Mouse (Mus musculus): ENCODE measurements around the gene Tada2a. TPM values are rescaled to one million over a fixed set of nuclear protein-coding genes. Genes with fewer than 3 reads are reported as not detected.
A peak's percentile ranks its signal among the peaks of the same experiment; 100 is the strongest.

The Tada2a gene
- polyA plus RNA-seq, 1 experiment, result 46.6 TPM

GRCm38 (mm10) chr11:84066927-84067645 lies 62.3 kb downstream of the Tada2a start:
- TF ChIP-seq POLR2A (IDR thresholded peaks at IDR 0.05; ENCODE audit: borderline replicate concordance, insufficient read depth, low read length) (peak; percentile 58; the same call in 1 of the 2 replicates), CTCF (IDR thresholded peaks at IDR 0.05; ENCODE audit: borderline replicate concordance, insufficient read depth, low read depth, low read length) (no peak)
- peak overlapping the region; percentile 87 for H3K4me3 ChIP-seq (replicated peaks; ENCODE audit: insufficient read depth, low read depth, low read length)
- H3K27me3 ChIP-seq (ENCODE audit: control insufficient read depth, insufficient read depth, low read length), result no peaks in the 10 kb centered on the region
- DNase-seq, result peak; percentile 84 to 93
- peak overlapping the region; percentile 50; the same call in 1 of the 2 replicates for H3K27ac ChIP-seq (ENCODE audit: insufficient read depth, low read length)
- no peaks in the 10 kb centered on the region for H3K4me1 ChIP-seq (ENCODE audit: control insufficient read depth, insufficient read depth, low read length)
- 4% methylated on average over 18 of the region's 18 CpGs for WGBS

DNA sequence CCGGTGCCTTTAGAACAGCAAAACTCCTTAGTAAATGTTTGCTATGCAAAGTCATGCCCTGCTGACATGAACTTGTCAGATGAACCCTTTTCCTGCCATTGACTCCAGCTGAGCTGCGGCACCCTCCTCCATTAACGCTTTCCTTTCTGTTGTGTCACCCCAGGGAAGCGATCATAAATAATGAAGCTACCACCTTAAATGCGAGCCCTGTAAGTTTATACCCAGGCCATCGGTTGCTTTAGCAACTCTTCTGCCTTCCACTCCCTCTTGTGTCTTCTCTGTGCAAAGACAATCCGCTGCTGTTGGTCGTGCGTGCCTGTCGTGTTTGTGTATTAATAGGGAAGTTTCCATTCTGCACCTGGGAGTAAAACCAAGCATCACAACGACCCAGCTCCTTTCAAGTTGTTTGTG lies 63.3 kb downstream of the Tada2a start:
- DNase-seq, result peak; percentile 62 to 71
- Histone ChIP-seq H3K27ac (ENCODE audit: insufficient read depth, low read length) (no peak overlapping the region), H3K27me3 (ENCODE audit: control insufficient read depth, insufficient read depth, low read length) (no peaks in the 10 kb centered on the region), H3K4me1 (ENCODE audit: control insufficient read depth, insufficient read depth, low read length) (0 out of 2 replicates have a peak, but pooled peaks cover 2% of the 10 kb centered on the region), H3K4me3 (replicated peaks; ENCODE audit: insufficient read depth, low read depth, low read length) (peak overlapping the region; percentile 87)
- 5% methylated on average over 11 of the region's 11 CpGs for WGBS
- TF ChIP-seq CTCF (IDR thresholded peaks at IDR 0.05; ENCODE audit: borderline replicate concordance, insufficient read depth, low read depth, low read length) (peak; percentile 57; the same call in 1 of the 2 replicates), POLR2A (IDR thresholded peaks at IDR 0.05; ENCODE audit: borderline replicate concordance, insufficient read depth, low read length) (no peak)

- Histone ChIP-seq H3K4me1 (ENCODE audit: control insufficient read depth, insufficient read depth, low read length) (peaks cover 2% of the 10 kb centered on the region; the same call in 1 of the 2 replicates), H3K27me3 (ENCODE audit: control insufficient read depth, insufficient read depth, low read length) (no peaks in the 10 kb centered on the region), H3K4me3 (replicated peaks; ENCODE audit: insufficient read depth, low read depth, low read length) (no peak overlapping the region), H3K27ac (ENCODE audit: insufficient read depth, low read length) (no peak overlapping the region)
- TF ChIP-seq POLR2A (IDR thresholded peaks at IDR 0.05; ENCODE audit: borderline replicate concordance, insufficient read depth, low read length) (no peak), CTCF (IDR thresholded peaks at IDR 0.05; ENCODE audit: borderline replicate concordance, insufficient read depth, low read depth, low read length) (no peak)
- WGBS, result 94% methylated on average over 3 of the region's 3 CpGs
- DNase-seq, result no peak
Observed at GRCm38 (mm10) chr11:84063631-84064209, 65.7 kb downstream of the Tada2a start.

DNA sequence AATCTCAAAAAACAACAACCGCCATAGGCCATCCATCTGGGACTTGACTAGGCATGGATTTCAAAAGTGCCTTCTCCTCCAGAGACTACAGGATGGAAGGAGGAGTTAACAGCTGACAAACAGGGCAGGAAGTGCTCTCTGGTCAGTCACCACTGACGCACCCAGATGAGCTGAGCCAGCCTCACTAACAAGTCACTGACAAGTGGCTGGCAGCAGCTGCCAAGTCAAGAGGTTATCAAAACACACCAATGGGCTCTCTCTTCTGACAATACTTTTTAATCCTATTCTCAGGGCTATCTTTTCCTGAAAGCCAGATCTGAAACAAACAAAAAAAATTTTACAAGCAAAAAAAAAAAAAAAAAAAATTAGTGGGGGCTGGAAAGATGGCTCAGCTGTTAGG lies 66.6 kb downstream of the Tada2a start:
- H3K4me1 ChIP-seq (ENCODE audit: control insufficient read depth, insufficient read depth, low read length), result peaks cover 2% of the 10 kb centered on the region; the same call in 1 of the 2 replicates
- no peak overlapping the region for H3K27ac ChIP-seq (ENCODE audit: insufficient read depth, low read length)
- no peak for DNase-seq
- H3K4me3 ChIP-seq (replicated peaks; ENCODE audit: insufficient read depth, low read depth, low read length), result no peak overlapping the region
- TF ChIP-seq POLR2A (IDR thresholded peaks at IDR 0.05; ENCODE audit: borderline replicate concordance, insufficient read depth, low read length) (no peak), CTCF (IDR thresholded peaks at IDR 0.05; ENCODE audit: borderline replicate concordance, insufficient read depth, low read depth, low read length) (no peak)
- no peaks in the 10 kb centered on the region for H3K27me3 ChIP-seq (ENCODE audit: control insufficient read depth, insufficient read depth, low read length)
- WGBS, result 84% methylated on average over 2 of the region's 2 CpGs

DNA sequence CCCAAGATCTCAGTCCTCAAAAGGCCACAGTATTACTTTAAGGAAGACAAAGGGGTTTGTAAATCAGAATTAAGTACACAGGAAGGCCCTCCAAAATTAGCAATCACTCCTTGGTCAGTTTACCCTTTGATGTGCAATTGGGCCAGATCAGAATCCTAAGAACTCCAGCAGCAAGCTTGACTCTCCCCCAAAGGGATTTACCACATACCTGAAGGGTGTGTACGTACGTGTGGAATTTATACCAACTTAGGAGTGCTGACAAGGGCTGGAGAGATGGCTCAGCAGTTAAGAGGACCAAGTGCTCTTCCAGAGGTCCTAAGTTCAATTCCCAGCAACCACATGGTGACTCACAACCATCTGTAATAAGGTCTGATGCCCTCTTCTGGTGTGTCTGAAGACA lies 67.5 kb downstream of the Tada2a start:
- no peaks in the 10 kb centered on the region for H3K27me3 ChIP-seq (ENCODE audit: control insufficient read depth, insufficient read depth, low read length)
- no peak overlapping the region for H3K4me3 ChIP-seq (replicated peaks; ENCODE audit: insufficient read depth, low read depth, low read length)
- no peak for DNase-seq
- peaks cover 2% of the 10 kb centered on the region; the same call in 1 of the 2 replicates for H3K4me1 ChIP-seq (ENCODE audit: control insufficient read depth, insufficient read depth, low read length)
- WGBS, result 94% methylated on average over 2 of the region's 2 CpGs
- TF ChIP-seq CTCF (IDR thresholded peaks at IDR 0.05; ENCODE audit: borderline replicate concordance, insufficient read depth, low read depth, low read length), result no peak
- H3K27ac ChIP-seq (ENCODE audit: insufficient read depth, low read length), result no peak overlapping the region

DNA sequence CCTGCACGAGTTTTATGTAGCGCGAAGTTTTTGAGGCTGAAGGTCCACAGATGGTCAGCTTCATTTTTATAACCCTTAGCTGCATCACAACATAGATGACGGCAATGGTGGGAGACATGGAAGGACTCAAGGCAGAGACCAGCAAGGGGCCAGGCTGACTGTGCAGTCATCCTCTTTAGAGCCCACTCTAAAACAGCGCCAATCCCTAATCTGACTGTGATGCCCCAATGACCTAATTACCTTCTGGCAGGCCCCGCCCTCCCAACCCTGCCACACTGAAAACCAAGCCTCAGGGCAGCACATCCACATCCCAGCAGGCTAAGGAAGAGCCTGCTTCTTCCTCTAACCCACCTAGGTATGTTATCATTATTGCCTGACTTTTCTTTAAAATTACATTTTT lies 68.8 kb downstream of the Tada2a start:
- TF ChIP-seq POLR2A (IDR thresholded peaks at IDR 0.05; ENCODE audit: borderline replicate concordance, insufficient read depth, low read length), result no peak
- 85% methylated on average over 6 of the region's 6 CpGs for WGBS
- Histone ChIP-seq H3K4me1 (ENCODE audit: control insufficient read depth, insufficient read depth, low read length) (peaks cover 2% of the 10 kb centered on the region; the same call in 1 of the 2 replicates), H3K27ac (ENCODE audit: insufficient read depth, low read length) (no peak overlapping the region), H3K27me3 (ENCODE audit: control insufficient read depth, insufficient read depth, low read length) (no peaks in the 10 kb centered on the region), H3K4me3 (replicated peaks; ENCODE audit: insufficient read depth, low read depth, low read length) (no peak overlapping the region)
- no peak for DNase-seq

DNA sequence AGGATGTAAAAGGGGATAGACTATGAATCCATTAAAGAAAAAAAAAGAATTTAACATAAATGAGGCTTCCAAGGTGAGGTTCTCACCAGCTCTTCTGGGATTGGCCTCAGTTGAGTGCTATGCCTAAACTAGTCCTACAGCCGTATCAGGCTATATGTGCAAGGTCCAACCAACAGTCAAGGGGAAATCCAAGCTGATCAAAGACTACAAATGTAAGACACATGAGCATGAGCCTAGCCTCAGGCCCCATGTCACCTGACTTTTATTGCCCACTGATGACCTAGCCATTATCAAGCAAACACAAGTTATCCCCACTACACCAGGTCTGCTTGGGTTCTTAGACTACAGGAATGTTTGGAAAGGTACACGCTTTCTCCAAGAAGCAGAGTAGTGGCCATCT lies 69.6 kb downstream of the Tada2a start:
- TF ChIP-seq CTCF (IDR thresholded peaks at IDR 0.05; ENCODE audit: borderline replicate concordance, insufficient read depth, low read depth, low read length), result no peak
- TF ChIP-seq POLR2A (IDR thresholded peaks at IDR 0.05; ENCODE audit: borderline replicate concordance, insufficient read depth, low read length), result no peak
- DNase-seq, result no peak
- no peak overlapping the region for H3K27ac ChIP-seq (ENCODE audit: insufficient read depth, low read length)
- 97% methylated on average over 2 of the region's 2 CpGs for whole genome bisulfite sequencing
- H3K27me3 ChIP-seq (ENCODE audit: control insufficient read depth, insufficient read depth, low read length), result no peaks in the 10 kb centered on the region
- peaks cover 7% of the 10 kb centered on the region for H3K4me1 ChIP-seq (ENCODE audit: control insufficient read depth, insufficient read depth, low read length)
- H3K4me3 ChIP-seq (replicated peaks; ENCODE audit: insufficient read depth, low read depth, low read length), result no peak overlapping the region

DNA sequence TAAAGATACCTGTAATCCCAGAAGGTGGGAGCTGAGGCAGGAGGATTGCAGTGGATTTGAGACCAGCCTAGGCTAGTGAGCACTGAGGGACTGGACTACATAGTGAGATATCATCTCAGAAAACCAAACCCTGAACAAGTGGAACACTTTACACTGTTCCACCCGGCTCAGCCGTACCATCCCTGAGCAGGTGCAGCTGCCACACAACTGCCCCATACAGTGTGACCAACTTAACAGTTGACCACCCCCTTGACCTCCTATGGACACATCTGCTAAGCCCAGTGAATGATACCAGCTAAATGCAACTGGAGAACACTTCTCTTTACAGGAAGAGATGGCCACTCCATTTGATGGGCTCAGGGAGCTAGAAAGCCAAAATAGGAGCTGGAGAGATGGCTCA lies 72.0 kb downstream of the Tada2a start:
- TF ChIP-seq POLR2A (IDR thresholded peaks at IDR 0.05; ENCODE audit: borderline replicate concordance, insufficient read depth, low read length) (no peak), CTCF (IDR thresholded peaks at IDR 0.05; ENCODE audit: borderline replicate concordance, insufficient read depth, low read depth, low read length) (no peak)
- peaks cover 27% of the 10 kb centered on the region for H3K4me1 ChIP-seq (ENCODE audit: control insufficient read depth, insufficient read depth, low read length)
- no peaks in the 10 kb centered on the region for H3K27me3 ChIP-seq (ENCODE audit: control insufficient read depth, insufficient read depth, low read length)
- no peak overlapping the region for H3K4me3 ChIP-seq (replicated peaks; ENCODE audit: insufficient read depth, low read depth, low read length)
- DNase-seq, result no peak
- WGBS, result 93% methylated on average over 2 of the region's 2 CpGs
- no peak overlapping the region for H3K27ac ChIP-seq (ENCODE audit: insufficient read depth, low read length)

Data from cerebellum, adult 2 months (tissue).